Mouse (Mus musculus) megakaryocyte-erythroid progenitor cell, adult 5 weeks (primary cell): ENCODE measurements around the gene Brd3os. TPM values are rescaled to one million over a fixed set of nuclear protein-coding genes. Genes with fewer than 3 reads are reported as not detected.

Experiments used
- polyA plus RNA-seq: library from polyadenylated mRNA; stranded (reverse); fragments of >175 nt; gene quantifications from 2 replicates; pipeline ENCODE4 v1.2.3, GENCODE M21; 2012

Brd3os gene
- polyA plus RNA-seq, result 0.66 and 1.2 TPM in 2 replicates

GRCm38 (mm10) chr2:27441767-27442707, at the start of gene Brd3os:
Gene Brd3os, plus strand, starts transcription at chr2:27442324.

GRCm38 (mm10) chr2:27426855-27427457, 15.2 kb upstream of the Brd3os start, which contains the start of gene Vav2:
Gene Vav2, minus strand, starts transcription at chr2:27427033.

Other genes starting within 250 kb of the Brd3os start
- gene Sardh, start 194.0 kb upstream of the Brd3os start, polyA plus RNA-seq, result 2.1 and 3.7 TPM in 2 replicates
- 14.4 and 16.1 TPM in 2 replicates for gene Vav2, start 15.3 kb upstream of the Brd3os start, polyA plus RNA-seq
- gene Brd3, start 65.3 kb downstream of the Brd3os start, polyA plus RNA-seq, result 92.4 and 100.0 TPM in 2 replicates
- 76.8 and 81.4 TPM in 2 replicates for gene Wdr5, start 72.8 kb downstream of the Brd3os start, polyA plus RNA-seq
- 5.4 and 5.7 TPM in 2 replicates for gene Rxra, start 234.1 kb downstream of the Brd3os start, polyA plus RNA-seq